Mouse (Mus musculus) kidney, adult 2 months (tissue): ENCODE measurements around the gene Cacna1g. TPM values are rescaled to one million over a fixed set of nuclear protein-coding genes. Genes with fewer than 3 reads are reported as not detected.

Experiments used
- DNase-seq: peaks from one replicate; pipeline ENCODE4 v3.0.0; 2021
- H3K27ac ChIP-seq: fragments of 200-500 bp; 2 replicates; pipeline ENCODE4 v1.5.1; 2012; ENCODE audit warnings: low read depth, low read length, control low read depth, inconsistent platforms; ENCODE audit not compliant: insufficient read depth
- H3K27me3 ChIP-seq: fragments of 200-500 bp; replicated peaks from 2 replicates; pipeline ENCODE4 v1.6.1; 2012; ENCODE audit warnings: mild to moderate bottlenecking, moderate library complexity, low read length, inconsistent platforms; ENCODE audit not compliant: control insufficient read depth, insufficient read depth
- H3K36me3 ChIP-seq: fragments of 200-500 bp; 2 replicates; pipeline ENCODE4 v1.6.1; 2012; ENCODE audit warnings: mild to moderate bottlenecking, moderate library complexity, low read length, inconsistent platforms; ENCODE audit not compliant: control insufficient read depth, insufficient read depth
- H3K4me1 ChIP-seq: fragments of 200-500 bp; 2 replicates; pipeline ENCODE4 v1.6.1; 2011; ENCODE audit warnings: low read length; ENCODE audit not compliant: control insufficient read depth, insufficient read depth
- H3K4me3 ChIP-seq: fragments of 200-500 bp; 2 replicates; pipeline ENCODE4 v1.5.1; 2011; ENCODE audit warnings: mild to moderate bottlenecking, low read depth, low read length, control low read depth; ENCODE audit not compliant: insufficient read depth
- CTCF ChIP-seq: fragments of 200-500 bp; conservative IDR thresholded peaks from 2 replicates; pipeline ENCODE4 v1.5.1; 2011; ENCODE audit warnings: low read depth, mild to moderate bottlenecking, control low read depth, low read length, moderate library complexity, mixed read lengths; ENCODE audit not compliant: insufficient read depth, insufficient read length
- POLR2A ChIP-seq: fragments of 200-500 bp; IDR thresholded peaks from one replicate; pipeline ENCODE4 v1.6.1; 2011; ENCODE audit warnings: low read depth, low read length, control low read depth
- WGBS: fragments of 180-500 bp; shearing (Covaris S2); methylation state at CpG from one replicate; pipeline ENCODE4 v1.1.7; 2018; 5-methylcytosine and 5-hydroxymethylcytosine counted together
- polyA plus RNA-seq: library from polyadenylated mRNA; depleted of rRNA; stranded (reverse); fragments of >200 nt; gene quantifications from 2 replicates; pipeline ENCODE4 v1.2.3, GENCODE M21; 2012

Gene Cacna1g
- polyA plus RNA-seq, 1 experiment: 7.6 TPM

GRCm38 (mm10) chr11:94447017-94447416 is 27.0 kb downstream of the Cacna1g start:
- H3K27ac ChIP-seq: no peak overlapping the region
- TF ChIP-seq POLR2A: no peak
- TF ChIP-seq CTCF: no peak
- H3K27me3 ChIP-seq: no peaks in the 10 kb centered on the region
- 70% methylated on average over 3 of the region's 3 CpGs for WGBS
- no peaks in the 10 kb centered on the region for H3K36me3 ChIP-seq
- H3K4me1 ChIP-seq: peaks cover 2% of the 10 kb centered on the region; the same call in 1 of the 2 replicates
- no peak for DNase-seq
- no peak overlapping the region for H3K4me3 ChIP-seq

DNA sequence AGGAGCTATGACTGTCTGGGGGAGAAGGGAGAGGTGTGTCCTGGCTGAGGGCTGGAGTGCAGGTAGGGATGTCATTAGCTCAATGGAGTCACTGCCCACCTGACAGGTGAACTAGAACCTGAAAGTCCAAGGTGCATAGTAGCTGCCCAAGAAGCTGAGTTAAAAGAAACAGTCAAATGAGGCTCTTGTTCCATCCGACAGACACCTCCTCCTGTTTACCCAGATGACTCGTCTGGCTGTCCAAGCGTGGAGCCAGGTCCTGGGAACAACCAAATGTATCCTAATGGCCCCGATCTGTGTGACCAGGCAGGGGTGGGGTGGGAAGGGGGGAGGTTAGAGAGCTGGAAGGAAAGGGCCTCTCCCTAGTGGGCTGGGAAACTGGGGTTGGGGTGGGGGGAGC is 28.7 kb downstream of the Cacna1g start:
- no peak overlapping the region for H3K4me3 ChIP-seq
- no peak overlapping the region for H3K27ac ChIP-seq
- 44% methylated on average over 4 of the region's 4 CpGs for WGBS
- no peaks in the 10 kb centered on the region for H3K27me3 ChIP-seq
- TF ChIP-seq CTCF: no peak
- no peak for TF ChIP-seq POLR2A
- no peaks in the 10 kb centered on the region for H3K36me3 ChIP-seq
- DNase-seq: peak; percentile 80
- peaks cover 2% of the 10 kb centered on the region; the same call in 1 of the 2 replicates for H3K4me1 ChIP-seq

DNA sequence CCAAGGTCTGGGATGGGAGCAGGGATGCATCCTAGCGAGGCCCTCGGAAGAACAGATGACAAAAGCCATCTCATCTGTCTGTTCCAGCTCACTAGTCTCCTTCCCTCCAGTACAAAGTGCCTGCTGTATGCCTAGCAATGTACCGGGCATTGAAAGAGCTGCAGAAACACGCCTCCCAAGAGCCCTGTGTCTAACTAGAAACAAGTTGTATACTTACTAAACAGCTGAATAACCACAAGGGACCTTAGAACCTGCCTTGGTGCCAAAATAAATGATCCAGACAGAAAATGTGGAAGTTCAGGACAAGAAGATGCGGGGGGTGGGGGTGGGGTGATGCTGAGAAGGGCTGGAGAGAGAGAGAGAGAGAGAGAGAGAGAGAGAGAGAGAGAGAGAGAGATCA is 29.2 kb downstream of the Cacna1g start:
- TF ChIP-seq CTCF: no peak
- H3K36me3 ChIP-seq: no peaks in the 10 kb centered on the region
- H3K4me3 ChIP-seq: no peak overlapping the region
- WGBS: 47% methylated on average over 5 of the region's 5 CpGs
- H3K4me1 ChIP-seq: peaks cover 2% of the 10 kb centered on the region; the same call in 1 of the 2 replicates
- no peak overlapping the region for H3K27ac ChIP-seq
- peak; percentile 63 for DNase-seq
- H3K27me3 ChIP-seq: no peaks in the 10 kb centered on the region

GRCm38 (mm10) chr11:94441752-94442151 is 32.2 kb downstream of the Cacna1g start:
- DNase-seq: no peak
- Histone ChIP-seq H3K36me3 (no peaks in the 10 kb centered on the region), H3K27me3 (no peaks in the 10 kb centered on the region), H3K27ac (no peak overlapping the region), H3K4me3 (no peak overlapping the region), H3K4me1 (peaks cover 2% of the 10 kb centered on the region; the same call in 1 of the 2 replicates)
- TF ChIP-seq CTCF (no peak), POLR2A (no peak)
- WGBS: 78% methylated on average over 9 of the region's 9 CpGs

DNA sequence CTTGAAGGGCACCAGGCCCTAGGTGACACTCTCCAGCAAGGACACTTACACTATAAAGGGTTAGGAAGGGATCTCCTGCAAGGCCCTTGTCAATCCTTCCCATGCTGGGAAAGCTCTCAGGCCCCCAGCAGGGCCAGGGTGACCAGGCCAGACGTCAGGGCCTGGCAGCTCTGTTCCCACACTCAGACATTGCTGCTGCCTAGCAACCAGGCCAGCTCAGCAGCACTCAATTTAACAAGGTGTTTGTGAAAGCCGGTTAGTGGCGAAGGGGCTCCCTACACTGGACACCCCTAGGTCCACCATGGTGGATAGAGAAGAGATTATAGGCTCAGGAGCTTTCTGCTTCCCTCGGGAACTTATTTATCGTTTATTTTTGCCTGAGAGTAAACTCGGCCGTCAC is 32.9 kb downstream of the Cacna1g start:
- Histone ChIP-seq H3K36me3 (no peaks in the 10 kb centered on the region), H3K4me1 (peaks cover 2% of the 10 kb centered on the region; the same call in 1 of the 2 replicates), H3K4me3 (no peak overlapping the region), H3K27me3 (no peaks in the 10 kb centered on the region), H3K27ac (no peak overlapping the region)
- DNase-seq: no peak
- TF ChIP-seq POLR2A (no peak), CTCF (no peak)
- WGBS: 76% methylated on average over 7 of the region's 7 CpGs

- no peak for DNase-seq
- Histone ChIP-seq H3K27ac (no peak overlapping the region), H3K4me1 (peaks cover 2% of the 10 kb centered on the region; the same call in 1 of the 2 replicates), H3K27me3 (no peaks in the 10 kb centered on the region), H3K4me3 (no peak overlapping the region), H3K36me3 (no peaks in the 10 kb centered on the region)
- 93% methylated on average over 6 of the region's 6 CpGs for WGBS
- no peak for TF ChIP-seq CTCF
- no peak for TF ChIP-seq POLR2A
Observed at GRCm38 (mm10) chr11:94440421-94440820, 33.6 kb downstream of the Cacna1g start.

DNA sequence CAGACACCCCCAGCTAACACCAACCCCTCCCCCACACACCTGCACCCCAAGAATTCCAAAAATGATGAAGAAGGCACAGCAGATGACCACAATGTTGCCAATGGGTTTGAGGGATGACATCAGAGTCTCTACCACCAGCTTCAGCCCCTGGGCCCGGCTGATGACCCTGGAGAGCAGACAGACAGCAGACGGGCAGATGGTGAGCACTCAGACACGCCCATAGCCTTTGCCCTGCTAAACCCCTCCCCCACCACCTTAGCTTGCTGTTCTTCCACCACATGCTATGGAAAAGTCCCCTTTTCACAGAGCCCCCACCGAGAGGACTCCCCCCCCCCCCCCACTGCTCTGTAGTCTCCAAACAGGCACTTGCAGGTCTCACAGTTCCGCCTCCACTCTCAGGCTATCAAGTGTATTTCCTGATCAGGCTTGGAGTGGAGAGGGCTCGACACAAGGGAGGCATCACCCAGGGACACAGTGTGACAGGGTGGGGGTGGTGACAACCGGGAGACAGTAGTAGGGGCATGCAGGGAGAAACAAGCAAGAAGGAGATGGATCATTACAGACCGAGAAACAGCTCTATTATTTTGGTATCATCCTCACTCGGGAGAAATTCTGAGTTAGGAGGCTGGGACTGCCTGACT is 44.9 kb downstream of the Cacna1g start:
- DNase-seq: no peak
- TF ChIP-seq CTCF: no peak
- TF ChIP-seq POLR2A: no peak
- Histone ChIP-seq H3K36me3 (no peaks in the 10 kb centered on the region), H3K4me1 (peaks cover 12% of the 10 kb centered on the region), H3K4me3 (no peak overlapping the region), H3K27ac (no peak overlapping the region), H3K27me3 (no peaks in the 10 kb centered on the region)
- WGBS: 49% methylated on average over 9 of the region's 9 CpGs
